Mouse (Mus musculus): Measurements from ENCODE around the gene Abca4.

- TF ChIP-seq CTCF (IDR thresholded peaks at IDR 0.05; ENCODE audit: low read depth) (no peak), EP300 (optimal IDR thresholded peaks at IDR 0.05) (no peak)
Observed at GRCm38 (mm10) chr3:122033248-122033837, 10.9 kb upstream of the Abca4 start.
